Mouse (Mus musculus): Measurements from ENCODE around the gene Furin. TPM values are rescaled to one million over a fixed set of nuclear protein-coding genes. Genes with fewer than 3 reads are reported as not detected.
A peak's percentile ranks its signal among the peaks of the same experiment; 100 is the strongest.
"Not testable (repeated sequence)": the region's sequence is repeated elsewhere in the genome, so short reads cannot be mapped to it uniquely, and the experiment has no call there.

Gene Furin
- polyA plus RNA-seq, 1 experiment from 2014 or later, result 13.2 TPM

GRCm38 (mm10) chr7:80400571-80400970, 4.7 kb downstream of the Furin start:
- Histone ChIP-seq H3K9ac (replicated peaks) (peak overlapping the region; percentile 45), H3K4me1 (replicated peaks) (peaks cover 35% of the 10 kb centered on the region), H3K27me3 (peaks cover 12% of the 10 kb centered on the region), H3K36me3 (peaks cover 30% of the 10 kb centered on the region), H3K27ac (peak overlapping the region; percentile 56), H3K9me3 (no peaks in the 10 kb centered on the region), H3K4me2 (peak overlapping the region; percentile 91), H3K4me3 (replicated peaks) (peak overlapping the region; percentile 95; the same call in 1 of the 2 replicates)
- WGBS, result 69% methylated on average over 6 of the region's 6 CpGs
- no peak for ATAC-seq (ENCODE audit: insufficient number of reproducible peaks, insufficient read depth, low FRiP score, low TSS enrichment, low read depth)

- H3K9ac ChIP-seq (replicated peaks), result peak overlapping the region; percentile 45
- H3K4me1 ChIP-seq (replicated peaks), result peaks cover 35% of the 10 kb centered on the region
- 43% methylated on average over 5 of the region's 5 CpGs for WGBS
- peaks cover 10% of the 10 kb centered on the region for H3K27me3 ChIP-seq
- no peak overlapping the region for H3K4me3 ChIP-seq (replicated peaks)
- H3K36me3 ChIP-seq, result peaks cover 35% of the 10 kb centered on the region
- 0 out of 2 replicates have a peak overlapping the region, but pooled peaks have one; percentile 56 for H3K27ac ChIP-seq
- H3K9me3 ChIP-seq, result no peaks in the 10 kb centered on the region
- H3K4me2 ChIP-seq, result peak overlapping the region; percentile 91
- no peak for ATAC-seq (ENCODE audit: insufficient number of reproducible peaks, insufficient read depth, low FRiP score, low TSS enrichment, low read depth)
Measured at GRCm38 (mm10) chr7:80400099-80400498, 5.1 kb downstream of the Furin start.

- H3K9me3 ChIP-seq, result no peaks in the 10 kb centered on the region
- H3K4me3 ChIP-seq (replicated peaks), result no peak overlapping the region
- peaks cover 44% of the 10 kb centered on the region for H3K36me3 ChIP-seq
- H3K27ac ChIP-seq, result no peak overlapping the region
- H3K4me2 ChIP-seq, result no peak overlapping the region
- H3K9ac ChIP-seq (replicated peaks), result peak overlapping the region; percentile 18; the same call in 1 of the 2 replicates
- no peaks in the 10 kb centered on the region for H3K27me3 ChIP-seq
- WGBS, result 79% methylated on average over 9 of the region's 9 CpGs
- no peak for ATAC-seq (ENCODE audit: insufficient number of reproducible peaks, insufficient read depth, low FRiP score, low TSS enrichment, low read depth)
- H3K4me1 ChIP-seq (replicated peaks), result peaks cover 35% of the 10 kb centered on the region
Measured at GRCm38 (mm10) chr7:80398654-80399444, 6.4 kb downstream of the Furin start.

- no peak for ATAC-seq (ENCODE audit: insufficient number of reproducible peaks, insufficient read depth, low FRiP score, low TSS enrichment, low read depth)
- 95% methylated on average over 9 of the region's 9 CpGs for WGBS
- no peaks in the 10 kb centered on the region for H3K9me3 ChIP-seq
- no peaks in the 10 kb centered on the region for H3K27me3 ChIP-seq
- H3K4me1 ChIP-seq (replicated peaks), result peaks cover 32% of the 10 kb centered on the region
- H3K4me2 ChIP-seq, result no peak overlapping the region
- no peak overlapping the region for H3K27ac ChIP-seq
- H3K9ac ChIP-seq (replicated peaks), result 0 out of 2 replicates have a peak overlapping the region, but pooled peaks have one; percentile 18
- no peak overlapping the region for H3K4me3 ChIP-seq (replicated peaks)
- H3K36me3 ChIP-seq, result peaks cover 52% of the 10 kb centered on the region
Measured at GRCm38 (mm10) chr7:80397986-80398385, 7.2 kb downstream of the Furin start.

GRCm38 (mm10) chr7:80396427-80396826, 8.8 kb downstream of the Furin start:
- not testable (repeated sequence) for H3K4me3 ChIP-seq (replicated peaks); H3K27me3 ChIP-seq; H3K9me3 ChIP-seq; H3K27ac ChIP-seq; ATAC-seq (ENCODE audit: insufficient number of reproducible peaks, insufficient read depth, low FRiP score, low TSS enrichment, low read depth); H3K4me2 ChIP-seq; H3K9ac ChIP-seq (replicated peaks)
- Histone ChIP-seq H3K4me1 (replicated peaks) (peaks cover 27% of the 10 kb centered on the region), H3K36me3 (peaks cover 68% of the 10 kb centered on the region)
- 86% methylated on average over 4 of the region's 4 CpGs for WGBS

- no peak overlapping the region for H3K4me3 ChIP-seq (replicated peaks)
- no peaks in the 10 kb centered on the region for H3K27me3 ChIP-seq
- H3K4me2 ChIP-seq, result no peak overlapping the region
- no peak for ATAC-seq (ENCODE audit: insufficient number of reproducible peaks, insufficient read depth, low FRiP score, low TSS enrichment, low read depth)
- peaks cover 85% of the 10 kb centered on the region for H3K36me3 ChIP-seq
- H3K9ac ChIP-seq (replicated peaks), result no peak overlapping the region
- peaks cover 10% of the 10 kb centered on the region for H3K4me1 ChIP-seq (replicated peaks)
- WGBS, result 91% methylated on average over 4 of the region's 4 CpGs
- H3K27ac ChIP-seq, result no peak overlapping the region
- no peaks in the 10 kb centered on the region for H3K9me3 ChIP-seq
Measured at GRCm38 (mm10) chr7:80394600-80394999, 10.6 kb downstream of the Furin start.

- Histone ChIP-seq H3K4me3 (replicated peaks) (no peak overlapping the region), H3K4me2 (no peak overlapping the region), H3K27ac (no peak overlapping the region), H3K9ac (replicated peaks) (no peak overlapping the region), H3K9me3 (no peaks in the 10 kb centered on the region), H3K36me3 (peaks cover 74% of the 10 kb centered on the region), H3K4me1 (replicated peaks) (peaks cover 26% of the 10 kb centered on the region), H3K27me3 (no peaks in the 10 kb centered on the region)
- no peak for ATAC-seq (ENCODE audit: insufficient number of reproducible peaks, insufficient read depth, low FRiP score, low TSS enrichment, low read depth)
- WGBS, result 92% methylated on average over 15 of the region's 15 CpGs
Measured at GRCm38 (mm10) chr7:80392119-80392518, 13.1 kb downstream of the Furin start.

GRCm38 (mm10) chr7:80387633-80388543, 17.3 kb downstream of the Furin start, which contains the start of gene Fes:
Fes (minus strand) TSS chr7:80387946.
- Histone ChIP-seq H3K9me3 (no peaks in the 10 kb centered on the region), H3K27ac (peak within 1 kb of the TSS; percentile 86), H3K4me1 (replicated peaks) (peaks cover 35% of the 10 kb centered on the region), H3K36me3 (peaks cover 39% of the 10 kb centered on the region), H3K9ac (replicated peaks) (peak within 1 kb of the TSS; percentile 66), H3K4me2 (peak within 1 kb of the TSS; percentile 71), H3K4me3 (replicated peaks) (peak within 1 kb of the TSS; percentile 39), H3K27me3 (0 out of 2 replicates have a peak, but pooled peaks cover 3% of the 10 kb centered on the region)
- 7% methylated on average over 33 of the region's 33 CpGs for WGBS
- 0 out of 2 replicates have a peak, but pooled peaks have one; percentile 29 for ATAC-seq (ENCODE audit: insufficient number of reproducible peaks, insufficient read depth, low FRiP score, low TSS enrichment, low read depth)

GRCm38 (mm10) chr7:80387033-80387632, 18.1 kb downstream of the Furin start:
- H3K27me3 ChIP-seq, result peaks cover 8% of the 10 kb centered on the region; the same call in 1 of the 2 replicates
- WGBS, result 37% methylated on average over 17 of the region's 17 CpGs
- peak overlapping the region; percentile 39 for H3K4me3 ChIP-seq (replicated peaks)
- H3K4me1 ChIP-seq (replicated peaks), result peaks cover 35% of the 10 kb centered on the region
- H3K27ac ChIP-seq, result peak overlapping the region; percentile 86
- no peaks in the 10 kb centered on the region for H3K9me3 ChIP-seq
- H3K4me2 ChIP-seq, result peak overlapping the region; percentile 71
- ATAC-seq (ENCODE audit: insufficient number of reproducible peaks, insufficient read depth, low FRiP score, low TSS enrichment, low read depth), result peak; percentile 38; the same call in 1 of the 2 replicates
- peaks cover 39% of the 10 kb centered on the region for H3K36me3 ChIP-seq
- H3K9ac ChIP-seq (replicated peaks), result peak overlapping the region; percentile 66

GRCm38 (mm10) chr7:80386235-80386930, 18.9 kb downstream of the Furin start:
- WGBS, result 40% methylated on average over 18 of the region's 18 CpGs
- Histone ChIP-seq H3K36me3 (peaks cover 39% of the 10 kb centered on the region), H3K9me3 (no peaks in the 10 kb centered on the region), H3K4me1 (replicated peaks) (peaks cover 35% of the 10 kb centered on the region), H3K4me2 (peak overlapping the region; percentile 71), H3K27me3 (peaks cover 15% of the 10 kb centered on the region; the same call in 1 of the 2 replicates), H3K9ac (replicated peaks) (peak overlapping the region; percentile 66), H3K4me3 (replicated peaks) (peak overlapping the region; percentile 39), H3K27ac (peak overlapping the region; percentile 86)
- ATAC-seq (ENCODE audit: insufficient number of reproducible peaks, insufficient read depth, low FRiP score, low TSS enrichment, low read depth), result peak; percentile 52

Measured in limb, embryonic 12.5 days (tissue).